Mouse (Mus musculus): ENCODE data around the gene Mfap1b. TPM values are rescaled to one million over a fixed set of nuclear protein-coding genes. Genes with fewer than 3 reads are reported as not detected.
"Not testable (repeated sequence)": the region's sequence is repeated elsewhere in the genome, so short reads cannot be mapped to it uniquely, and the experiment has no call there.

The Mfap1b gene
- polyA plus RNA-seq (2015; fragmentation: Nextera tagmentation; extraction: Ambion mirVana), result 52.5 and 54.2 TPM in 2 replicates

- ATAC-seq (ENCODE audit: low read depth), result peak; percentile 97
- Histone ChIP-seq H3K27ac (ENCODE audit: low read length) (peak within 1 kb of the TSS; percentile 61), H3K4me2 (ENCODE audit: low read depth, low read length) (peak within 1 kb of the TSS; percentile 70), H3K9ac (ENCODE audit: low read length) (peak within 1 kb of the TSS; percentile 76), H3K4me3 (ENCODE audit: low read length) (peak within 1 kb of the TSS; percentile 69)
- not testable (repeated sequence) for H3K4me1 ChIP-seq (replicated peaks; ENCODE audit: control insufficient read depth, insufficient read depth, low read length); H3K27me3 ChIP-seq (ENCODE audit: control insufficient read depth, insufficient read depth, low read depth, low read length); H3K36me3 ChIP-seq (ENCODE audit: control insufficient read depth, insufficient read depth, low read length); H3K9me3 ChIP-seq (ENCODE audit: control insufficient read depth, low read length)
- 4% methylated on average over 38 of the region's 41 CpGs for WGBS
Observed at GRCm38 (mm10) chr2:121473301-121474179, at the start of gene Mfap1b. Mfap1b (minus strand) TSS chr2:121474067.

- not testable (repeated sequence) for H3K9ac ChIP-seq (ENCODE audit: low read length); H3K27me3 ChIP-seq (ENCODE audit: control insufficient read depth, insufficient read depth, low read depth, low read length); H3K9me3 ChIP-seq (ENCODE audit: control insufficient read depth, low read length); H3K4me1 ChIP-seq (replicated peaks; ENCODE audit: control insufficient read depth, insufficient read depth, low read length); ATAC-seq (ENCODE audit: low read depth); H3K27ac ChIP-seq (ENCODE audit: low read length); H3K4me2 ChIP-seq (ENCODE audit: low read depth, low read length); H3K4me3 ChIP-seq (ENCODE audit: low read length); H3K36me3 ChIP-seq (ENCODE audit: control insufficient read depth, insufficient read depth, low read length)
- 95% methylated on average over 3 of the region's 3 CpGs for WGBS
Observed at GRCm38 (mm10) chr2:121522830-121523229, 49.0 kb upstream of the Mfap1b start.

GRCm38 (mm10) chr2:121522006-121522405 is 48.1 kb upstream of the Mfap1b start:
- no peaks in the 10 kb centered on the region for H3K27me3 ChIP-seq (ENCODE audit: control insufficient read depth, insufficient read depth, low read depth, low read length)
- no peak overlapping the region for H3K9ac ChIP-seq (ENCODE audit: low read length)
- no peaks in the 10 kb centered on the region for H3K9me3 ChIP-seq (ENCODE audit: control insufficient read depth, low read length)
- no peak overlapping the region for H3K27ac ChIP-seq (ENCODE audit: low read length)
- 80% methylated on average over 2 of the region's 2 CpGs for WGBS
- H3K4me2 ChIP-seq (ENCODE audit: low read depth, low read length), result no peak overlapping the region
- peaks cover 10% of the 10 kb centered on the region; the same call in 1 of the 2 replicates for H3K36me3 ChIP-seq (ENCODE audit: control insufficient read depth, insufficient read depth, low read length)
- no peak for ATAC-seq (ENCODE audit: low read depth)
- no peaks in the 10 kb centered on the region for H3K4me1 ChIP-seq (replicated peaks; ENCODE audit: control insufficient read depth, insufficient read depth, low read length)
- H3K4me3 ChIP-seq (ENCODE audit: low read length), result no peak overlapping the region

- not testable (repeated sequence) for H3K9ac ChIP-seq (ENCODE audit: low read length); H3K4me3 ChIP-seq (ENCODE audit: low read length); ATAC-seq (ENCODE audit: low read depth); H3K4me1 ChIP-seq (replicated peaks; ENCODE audit: control insufficient read depth, insufficient read depth, low read length); H3K27ac ChIP-seq (ENCODE audit: low read length); H3K4me2 ChIP-seq (ENCODE audit: low read depth, low read length); H3K36me3 ChIP-seq (ENCODE audit: control insufficient read depth, insufficient read depth, low read length); H3K9me3 ChIP-seq (ENCODE audit: control insufficient read depth, low read length); H3K27me3 ChIP-seq (ENCODE audit: control insufficient read depth, insufficient read depth, low read depth, low read length)
- WGBS, result 87% methylated on average over 4 of the region's 4 CpGs
Observed at GRCm38 (mm10) chr2:121518711-121519110, 44.8 kb upstream of the Mfap1b start.

GRCm38 (mm10) chr2:121518106-121518505 is 44.2 kb upstream of the Mfap1b start:
- Histone ChIP-seq H3K36me3 (ENCODE audit: control insufficient read depth, insufficient read depth, low read length) (peaks cover 8% of the 10 kb centered on the region; the same call in 1 of the 2 replicates), H3K4me1 (replicated peaks; ENCODE audit: control insufficient read depth, insufficient read depth, low read length) (no peaks in the 10 kb centered on the region), H3K4me3 (ENCODE audit: low read length) (no peak overlapping the region), H3K4me2 (ENCODE audit: low read depth, low read length) (no peak overlapping the region), H3K27me3 (ENCODE audit: control insufficient read depth, insufficient read depth, low read depth, low read length) (no peaks in the 10 kb centered on the region), H3K9me3 (ENCODE audit: control insufficient read depth, low read length) (no peaks in the 10 kb centered on the region), H3K9ac (ENCODE audit: low read length) (no peak overlapping the region), H3K27ac (ENCODE audit: low read length) (no peak overlapping the region)
- no peak for ATAC-seq (ENCODE audit: low read depth)
- 91% methylated on average over 5 of the region's 5 CpGs for WGBS

- no peak overlapping the region for H3K27ac ChIP-seq (ENCODE audit: low read length)
- H3K36me3 ChIP-seq (ENCODE audit: control insufficient read depth, insufficient read depth, low read length), result peaks cover 5% of the 10 kb centered on the region; the same call in 1 of the 2 replicates
- WGBS, result 88% methylated on average over 4 of the region's 4 CpGs
- no peaks in the 10 kb centered on the region for H3K9me3 ChIP-seq (ENCODE audit: control insufficient read depth, low read length)
- H3K27me3 ChIP-seq (ENCODE audit: control insufficient read depth, insufficient read depth, low read depth, low read length), result no peaks in the 10 kb centered on the region
- H3K4me3 ChIP-seq (ENCODE audit: low read length), result no peak overlapping the region
- ATAC-seq (ENCODE audit: low read depth), result no peak
- H3K4me2 ChIP-seq (ENCODE audit: low read depth, low read length), result no peak overlapping the region
- no peaks in the 10 kb centered on the region; the same call in 1 of the 2 replicates for H3K4me1 ChIP-seq (replicated peaks; ENCODE audit: control insufficient read depth, insufficient read depth, low read length)
- no peak overlapping the region for H3K9ac ChIP-seq (ENCODE audit: low read length)
Observed at GRCm38 (mm10) chr2:121514211-121514610, 40.3 kb upstream of the Mfap1b start.

- not testable (repeated sequence) for H3K4me2 ChIP-seq (ENCODE audit: low read depth, low read length); H3K27me3 ChIP-seq (ENCODE audit: control insufficient read depth, insufficient read depth, low read depth, low read length); H3K9ac ChIP-seq (ENCODE audit: low read length); H3K4me3 ChIP-seq (ENCODE audit: low read length); H3K27ac ChIP-seq (ENCODE audit: low read length); ATAC-seq (ENCODE audit: low read depth); H3K36me3 ChIP-seq (ENCODE audit: control insufficient read depth, insufficient read depth, low read length); H3K4me1 ChIP-seq (replicated peaks; ENCODE audit: control insufficient read depth, insufficient read depth, low read length); H3K9me3 ChIP-seq (ENCODE audit: control insufficient read depth, low read length)
- 86% methylated on average over 4 of the region's 5 CpGs for WGBS
Observed at GRCm38 (mm10) chr2:121512991-121513765, 39.3 kb upstream of the Mfap1b start.

GRCm38 (mm10) chr2:121511401-121511800 is 37.5 kb upstream of the Mfap1b start:
- no peak overlapping the region for H3K4me2 ChIP-seq (ENCODE audit: low read depth, low read length)
- H3K36me3 ChIP-seq (ENCODE audit: control insufficient read depth, insufficient read depth, low read length), result peaks cover 5% of the 10 kb centered on the region; the same call in 1 of the 2 replicates
- H3K9ac ChIP-seq (ENCODE audit: low read length), result no peak overlapping the region
- H3K27ac ChIP-seq (ENCODE audit: low read length), result no peak overlapping the region
- peaks cover 3% of the 10 kb centered on the region for H3K4me1 ChIP-seq (replicated peaks; ENCODE audit: control insufficient read depth, insufficient read depth, low read length)
- no peaks in the 10 kb centered on the region for H3K9me3 ChIP-seq (ENCODE audit: control insufficient read depth, low read length)
- no peak overlapping the region for H3K4me3 ChIP-seq (ENCODE audit: low read length)
- no peak for ATAC-seq (ENCODE audit: low read depth)
- WGBS, result 90% methylated on average over 8 of the region's 8 CpGs
- H3K27me3 ChIP-seq (ENCODE audit: control insufficient read depth, insufficient read depth, low read depth, low read length), result no peaks in the 10 kb centered on the region

GRCm38 (mm10) chr2:121509584-121509983 is 35.7 kb upstream of the Mfap1b start:
- H3K9ac ChIP-seq (ENCODE audit: low read length), result peak overlapping the region; percentile 46
- WGBS, result 27% methylated on average over 16 of the region's 16 CpGs

More at GRCm38 (mm10) chr2:121509584-121509983, 35.7 kb upstream of the Mfap1b start:
- Histone ChIP-seq H3K9me3 (ENCODE audit: control insufficient read depth, low read length) (no peaks in the 10 kb centered on the region), H3K4me3 (ENCODE audit: low read length) (peak overlapping the region; percentile 43), H3K27ac (ENCODE audit: low read length) (no peak overlapping the region), H3K36me3 (ENCODE audit: control insufficient read depth, insufficient read depth, low read length) (peaks cover 5% of the 10 kb centered on the region; the same call in 1 of the 2 replicates), H3K27me3 (ENCODE audit: control insufficient read depth, insufficient read depth, low read depth, low read length) (no peaks in the 10 kb centered on the region), H3K4me2 (ENCODE audit: low read depth, low read length) (peak overlapping the region; percentile 55), H3K4me1 (replicated peaks; ENCODE audit: control insufficient read depth, insufficient read depth, low read length) (peaks cover 3% of the 10 kb centered on the region)
- ATAC-seq (ENCODE audit: low read depth), result peak; percentile 63

All from lung, embryonic 16.5 days (tissue).